11 mouse cellular contexts compared by ENCODE assay signal in the genomic region with DNA sequence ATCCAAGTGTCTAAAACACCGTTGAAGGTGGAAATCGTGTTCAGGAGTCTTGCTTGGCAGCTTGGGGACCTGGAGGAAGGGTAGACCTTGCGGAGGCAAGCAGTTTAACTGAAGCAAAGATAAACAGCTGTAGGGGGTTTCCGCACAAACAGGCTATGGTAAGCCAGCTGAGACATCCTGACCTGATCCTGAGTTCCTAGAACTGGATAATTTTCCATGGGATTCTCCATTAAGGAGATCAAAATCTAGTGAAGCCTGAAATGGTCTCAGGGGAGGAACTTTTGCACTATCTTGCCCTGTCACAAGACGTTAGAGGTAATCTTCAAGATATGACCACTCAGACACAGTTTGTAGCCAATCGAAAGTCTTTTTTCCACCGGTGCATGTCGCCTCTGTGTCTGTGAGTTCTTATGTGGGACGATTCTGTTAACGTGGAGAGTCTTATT. TPM values are rescaled to one million over a fixed set of nuclear protein-coding genes. Genes with fewer than 3 reads are reported as not detected.
DNase-seq lines count a peak whose midpoint lies in the region; ATAC-seq lines count a peak whose summit lies in the region.
"Had no signal": no experiment of that assay in that cellular context is flagged by ENCODE, and none has a peak within 500 bp of the region (broad histone marks: within the 10 kb centered on the region; RNA-seq: fewer than 3 reads in every experiment).

No protein-coding gene starts in this region.

- no peaks in the 10 kb centered on the region for H3K36me3 ChIP-seq in kidney, embryonic 16.5 days (ENCODE audit: insufficient read depth, low read length)
- no peaks in the 10 kb centered on the region for H3K36me3 ChIP-seq in kidney, embryonic 14.5 days (ENCODE audit: control insufficient read depth, insufficient read depth, low read length)
- H3K36me3 ChIP-seq: hindbrain, embryonic 13.5 days had no signal

- DNase-seq in c-Kit-positive CD71-positive TER-119-negative erythroid progenitor cells, embryonic 14.5 days (ENCODE audit: low read depth) = peak; percentile 67
- DNase-seq in fat pad, adult 2 months (ENCODE audit: extremely low read depth, low read depth, low spot score) = peak; percentile 55
- DNase-seq in adipocyte (ENCODE audit: low spot score) = no peak
- no peak for DNase-seq in thymus, postnatal 4 days
- DNase-seq: adrenal gland, adult 8-10 months; thymus, postnatal 36 days had no signal

- no peak for ATAC-seq in kidney, embryonic 16.5 days (ENCODE audit: low FRiP score, low TSS enrichment)
- ATAC-seq in kidney, embryonic 14.5 days (ENCODE audit: low FRiP score, low TSS enrichment) = no peak
- peak; percentile 4; the same call in 1 of the 2 replicates for ATAC-seq in megakaryocyte, adult 5-6 weeks (ENCODE audit: poor library complexity, severe bottlenecking)

- peak overlapping the region; percentile 67; the same call in 1 of the 2 replicates for H3K27ac ChIP-seq in kidney, embryonic 16.5 days (ENCODE audit: low read length)
- no peak overlapping the region for H3K27ac ChIP-seq in kidney, embryonic 14.5 days (ENCODE audit: low read depth, low read length)
- H3K27ac ChIP-seq: hindbrain, embryonic 13.5 days had no signal

- no peak overlapping the region for H3K9ac ChIP-seq in kidney, embryonic 16.5 days (replicated peaks; ENCODE audit: low read length)
- no peak overlapping the region for H3K9ac ChIP-seq in kidney, embryonic 14.5 days (ENCODE audit: low read depth, low read length)
- H3K9ac ChIP-seq: hindbrain, embryonic 13.5 days had no signal

- H3K4me2 ChIP-seq in kidney, embryonic 16.5 days (replicated peaks; ENCODE audit: low read depth, low read length) = no peak overlapping the region
- no peak overlapping the region for H3K4me2 ChIP-seq in kidney, embryonic 14.5 days (replicated peaks; ENCODE audit: low read depth, low read length)
- H3K4me2 ChIP-seq: hindbrain, embryonic 13.5 days had no signal

- no peaks in the 10 kb centered on the region for H3K9me3 ChIP-seq in kidney, embryonic 16.5 days (ENCODE audit: low read length)
- no peaks in the 10 kb centered on the region for H3K9me3 ChIP-seq in kidney, embryonic 14.5 days (ENCODE audit: control insufficient read depth, low read length)
- H3K9me3 ChIP-seq: hindbrain, embryonic 13.5 days; megakaryocyte, embryonic 14.5 days had no signal

- WGBS in kidney, embryonic 16.5 days = 83% methylated on average over 10 of the region's 10 CpGs
- 86% methylated on average over 10 of the region's 10 CpGs for WGBS in kidney, embryonic 14.5 days

- H3K4me3 ChIP-seq in kidney, embryonic 16.5 days (ENCODE audit: low read length) = no peak overlapping the region
- no peak overlapping the region for H3K4me3 ChIP-seq in kidney, embryonic 14.5 days (ENCODE audit: low read length)
- H3K4me3 ChIP-seq: hindbrain, embryonic 13.5 days; megakaryocyte, embryonic 14.5 days had no signal

- H3K4me1 ChIP-seq in kidney, embryonic 16.5 days (ENCODE audit: insufficient read depth, low read length) = peaks cover 16% of the 10 kb centered on the region
- no peaks in the 10 kb centered on the region for H3K4me1 ChIP-seq in kidney, embryonic 14.5 days (ENCODE audit: control insufficient read depth, insufficient read depth, low read length)
- H3K4me1 ChIP-seq: hindbrain, embryonic 13.5 days had no signal

- H3K27me3 ChIP-seq in kidney, embryonic 16.5 days (ENCODE audit: insufficient read depth, low read length) = no peaks in the 10 kb centered on the region
- H3K27me3 ChIP-seq in kidney, embryonic 14.5 days (ENCODE audit: control insufficient read depth, insufficient read depth, low read length) = no peaks in the 10 kb centered on the region
- H3K27me3 ChIP-seq: hindbrain, embryonic 13.5 days; megakaryocyte, embryonic 14.5 days had no signal

RNA-seq across cellular contexts. Expression of gene Cdk20, which starts 29.6 kb away (rescaled TPM):
- polyA plus RNA-seq in kidney, embryonic 16.5 days (2015; fragmentation: Nextera tagmentation; extraction: Ambion mirVana) = 12.8 and 14.5 TPM in 2 replicates
- 8.3 and 10.5 TPM in 2 replicates for polyA plus RNA-seq in kidney, embryonic 14.5 days (2014; fragmentation: Nextera tagmentation; extraction: Ambion mirVana)
- total RNA-seq in megakaryocyte, adult 5-6 weeks (2015) = 2.5 and 4.2 TPM in 2 replicates
- total RNA-seq in megakaryocyte, adult 5-6 weeks (2017) = 4.5 and 5.2 TPM in 2 replicates

RNA-seq across cellular contexts. Expression of gene Ctsl, which starts 31.8 kb away (rescaled TPM):
- 382 and 413 TPM in 2 replicates for polyA plus RNA-seq in kidney, embryonic 16.5 days (2015; fragmentation: Nextera tagmentation; extraction: Ambion mirVana)
- 283 and 323 TPM in 2 replicates for polyA plus RNA-seq in kidney, embryonic 14.5 days (2014; fragmentation: Nextera tagmentation; extraction: Ambion mirVana)
- 44.5 and 56.8 TPM in 2 replicates for total RNA-seq in megakaryocyte, adult 5-6 weeks (2015)
- 50.3 and 57.5 TPM in 2 replicates for total RNA-seq in megakaryocyte, adult 5-6 weeks (2017)

Comparison
In these comparisons a context has a peak if more than half of its experiments do, and no peak if none do; other contexts are left out.
1. DNase-seq: peak in c-Kit-positive CD71-positive TER-119-negative erythroid progenitor cells, embryonic 14.5 days (single experiment) and fat pad, adult 2 months (single experiment); none in adipocyte (single experiment) and thymus, postnatal 4 days (single experiment).